In genomic region chr7:28583570-28584344, GRCm38 (mm10) we compare ENCODE assay signal across 10 mouse cellular contexts. TPM values are rescaled to one million over a fixed set of nuclear protein-coding genes. Genes with fewer than 3 reads are reported as not detected.
A peak's percentile ranks its signal among the peaks of the same experiment; 100 is the strongest.
DNase-seq lines count a peak whose midpoint lies in the region; ATAC-seq and TF ChIP-seq lines count a peak whose summit lies in the region.
"Had no signal": no experiment of that assay in that cellular context is flagged by ENCODE, and none has a peak within 500 bp of the region (broad histone marks: within the 10 kb centered on the region; RNA-seq: fewer than 3 reads in every experiment).

No protein-coding gene starts in this region.

- peak overlapping the region; percentile 54; the same call in 1 of the 2 replicates for H3K27ac ChIP-seq in lung, embryonic 14.5 days (ENCODE audit: low read depth)
- H3K27ac ChIP-seq: midbrain, embryonic 10.5 days had no signal

- H3K9ac ChIP-seq in lung, embryonic 14.5 days: no peak overlapping the region

- intact Hi-C loops in heart, postnatal 10 days (cut with DNase I): no loop called here

- no peak overlapping the region for H3K4me2 ChIP-seq in lung, embryonic 14.5 days

- no peaks in the 10 kb centered on the region for H3K27me3 ChIP-seq in lung, embryonic 14.5 days (ENCODE audit: insufficient read depth, low read length)

- H3K9me3 ChIP-seq in lung, embryonic 14.5 days (ENCODE audit: low read depth, low read length): no peaks in the 10 kb centered on the region
- H3K9me3 ChIP-seq: midbrain, embryonic 10.5 days had no signal

- H3K36me3 ChIP-seq in lung, embryonic 14.5 days (ENCODE audit: insufficient read depth): peaks cover 9% of the 10 kb centered on the region; the same call in 1 of the 2 replicates

- H3K4me1 ChIP-seq in lung, embryonic 14.5 days (ENCODE audit: insufficient read depth): peaks cover 43% of the 10 kb centered on the region

- no peak for ATAC-seq in lung, embryonic 14.5 days (ENCODE audit: insufficient read depth)

- no peak for TF ChIP-seq CTCF in lung, embryonic 14.5 days (IDR thresholded peaks at IDR 0.05; ENCODE audit: low read depth)

- no peak overlapping the region for H3K4me3 ChIP-seq in lung, embryonic 14.5 days (ENCODE audit: low read depth, low read length)
- H3K4me3 ChIP-seq: midbrain, embryonic 10.5 days had no signal

- DNase-seq in heart, adult 11 months: peak; percentile 94
- no peak for DNase-seq in heart, postnatal 10 days
- DNase-seq in right cerebral cortex, postnatal 25 days: peak; percentile 37
- no peak for DNase-seq in right cerebral cortex, postnatal 10 days (ENCODE audit: low spot score in 2 of 2)
- no peak for DNase-seq in lung, embryonic 14.5 days
- peak; percentile 68 for DNase-seq in yolk sac, embryonic 10.5 days (ENCODE audit: low spot score)
- no peak for DNase-seq in ovary, postnatal 10 days (ENCODE audit: low spot score)
- DNase-seq in embryo, embryonic 10.5 days (ENCODE audit: low spot score): no peak
- DNase-seq: adrenal gland, adult 2 months had no signal

- 63% methylated on average over 8 of the region's 8 CpGs for WGBS in lung, embryonic 14.5 days

RNA-seq across cellular contexts. Expression of gene Samd4b, which starts 14.2 kb away (rescaled TPM):
- 10 to 100 TPM; 37.7 to 40.4 TPM for total RNA-seq in heart, postnatal 10 days (2021)
- polyA plus RNA-seq in lung, embryonic 14.5 days (2014; fragmentation: Nextera tagmentation; extraction: Ambion mirVana): 27.9 and 34.0 TPM in 2 replicates

RNA-seq across cellular contexts. Expression of gene Pak4, which starts 14.2 kb away (rescaled TPM):
- total RNA-seq in heart, postnatal 10 days (2021): 10 to 100 TPM; 11.2 to 15.6 TPM
- polyA plus RNA-seq in lung, embryonic 14.5 days (2014; fragmentation: Nextera tagmentation; extraction: Ambion mirVana): 46.2 and 52.5 TPM in 2 replicates

RNA-seq across cellular contexts. Expression of gene Nccrp1, which starts 36.7 kb away (rescaled TPM):
- total RNA-seq in heart, postnatal 10 days (2021): not detected
- not detected in 2 replicates for polyA plus RNA-seq in lung, embryonic 14.5 days (2014; fragmentation: Nextera tagmentation; extraction: Ambion mirVana)
- total RNA-seq: adrenal gland, adult 2 months had no signal

RNA-seq across cellular contexts. Expression of gene Sycn, which starts 43.1 kb away (rescaled TPM):
- total RNA-seq in heart, postnatal 10 days (2021): not detected
- not detected in 2 replicates for polyA plus RNA-seq in lung, embryonic 14.5 days (2014; fragmentation: Nextera tagmentation; extraction: Ambion mirVana)
- total RNA-seq: adrenal gland, adult 2 months had no signal
- polyA plus RNA-seq: midbrain, embryonic 10.5 days had no signal

RNA-seq across cellular contexts. Expression of gene Acp7, which starts 47.4 kb away (rescaled TPM):
- not detected for total RNA-seq in heart, postnatal 10 days (2021)
- polyA plus RNA-seq in lung, embryonic 14.5 days (2014; fragmentation: Nextera tagmentation; extraction: Ambion mirVana): not detected in 2 replicates
- total RNA-seq: adrenal gland, adult 2 months had no signal
- polyA plus RNA-seq: adrenal gland, adult 2 months; midbrain, embryonic 10.5 days had no signal

Comparison
In these comparisons a context has a peak if more than half of its experiments do, and no peak if none do; other contexts are left out.
1. DNase-seq: peak in heart, adult 11 months (single experiment), right cerebral cortex, postnatal 25 days (single experiment) and yolk sac, embryonic 10.5 days (single experiment); none in heart, postnatal 10 days (0 of 2), right cerebral cortex, postnatal 10 days (0 of 2), lung, embryonic 14.5 days (single experiment), ovary, postnatal 10 days (single experiment) and embryo, embryonic 10.5 days (single experiment).